Mouse (Mus musculus) thymus, postnatal 36 days (tissue): ENCODE measurements around the gene Naa25.
A peak's percentile ranks its signal among the peaks of the same experiment; 100 is the strongest.

Experiments
- DNase-seq, 2 experiments: peaks; one replicate each; pipeline ENCODE4 v3.0.0; 2022; ENCODE audit warnings: mixed read lengths in 2 of 2

The Naa25 gene

DNA sequence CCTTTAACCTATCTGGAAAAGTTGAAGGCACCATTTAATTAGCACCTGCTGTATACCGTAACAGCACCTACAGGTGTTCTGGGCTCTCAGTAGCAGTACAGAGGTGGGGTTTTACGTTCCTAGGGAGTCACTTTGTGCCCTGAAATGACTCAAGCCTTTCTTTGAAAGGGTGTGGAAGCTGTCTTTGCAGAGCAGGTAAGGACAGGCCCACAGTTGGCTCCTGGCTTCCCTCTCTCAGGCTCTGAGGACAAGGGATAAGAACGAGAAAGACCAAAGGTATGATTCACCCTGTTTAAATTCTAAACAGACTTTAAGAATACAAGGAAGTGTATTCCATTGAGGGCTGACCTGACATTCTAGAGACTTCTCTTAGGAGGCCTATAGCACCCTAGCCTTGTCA, 4.3 kb upstream of the Naa25 start:
- DNase-seq: no peak

DNA sequence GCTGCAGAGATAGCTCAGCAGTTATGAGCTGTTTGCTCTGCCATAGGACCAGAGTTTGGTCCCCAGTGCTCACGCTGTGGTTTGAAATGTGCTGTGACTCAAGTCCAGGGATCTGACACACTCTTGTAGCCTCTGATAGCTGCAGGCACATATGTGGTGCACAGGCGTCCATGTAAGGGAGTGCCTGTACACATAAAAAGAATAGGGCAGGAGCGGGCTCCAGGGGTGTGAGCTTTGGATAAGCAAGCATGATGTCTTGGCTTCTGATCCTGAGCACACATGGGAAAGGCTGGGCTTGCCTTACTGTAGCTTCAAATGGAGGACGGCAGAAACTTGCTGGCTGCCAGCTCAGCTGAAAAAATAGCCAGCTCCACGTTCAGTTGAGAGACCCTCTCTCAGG, 2.1 kb upstream of the Naa25 start:
- DNase-seq: no peak

DNA sequence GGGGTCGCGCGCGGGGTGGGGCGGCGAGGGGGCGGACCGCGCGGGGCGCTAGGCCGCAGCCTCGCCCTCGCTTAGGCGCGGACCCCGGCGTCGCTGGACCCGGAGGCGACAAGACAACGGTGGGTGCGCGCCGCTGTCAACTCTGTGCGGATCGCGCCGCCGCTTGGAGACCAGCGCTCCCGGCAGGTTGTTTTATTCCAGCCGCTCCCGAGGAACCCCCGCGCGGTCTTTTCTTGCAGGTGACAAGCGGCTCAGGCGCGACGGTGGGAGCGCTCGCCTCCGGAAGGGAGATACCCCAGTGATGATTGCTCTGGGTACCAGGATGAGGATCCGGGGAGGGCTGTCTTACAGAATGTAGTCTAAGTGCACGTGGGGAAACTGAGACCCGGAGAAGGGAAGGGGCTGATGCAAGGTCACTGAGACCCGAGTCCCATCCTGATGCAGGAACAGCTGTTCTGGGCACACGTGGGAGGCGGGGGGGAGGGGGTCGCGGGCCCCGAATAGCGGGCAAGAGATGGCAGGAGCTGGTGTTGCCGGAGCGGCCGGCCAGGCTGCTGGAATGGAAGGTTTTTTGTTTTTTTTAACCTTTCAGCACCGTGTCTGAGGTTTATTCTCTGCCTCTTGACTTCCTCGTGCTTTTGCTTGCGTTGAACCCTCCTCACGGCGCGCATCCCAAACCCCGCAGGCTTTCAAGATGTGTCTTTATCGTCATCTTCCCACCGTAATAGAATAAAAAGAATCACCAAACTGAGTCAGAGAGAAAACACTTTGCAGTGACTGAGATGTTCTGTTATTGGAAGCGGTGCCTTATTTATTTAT, 619 bp downstream of the Naa25 start:
- no peak for DNase-seq

DNA sequence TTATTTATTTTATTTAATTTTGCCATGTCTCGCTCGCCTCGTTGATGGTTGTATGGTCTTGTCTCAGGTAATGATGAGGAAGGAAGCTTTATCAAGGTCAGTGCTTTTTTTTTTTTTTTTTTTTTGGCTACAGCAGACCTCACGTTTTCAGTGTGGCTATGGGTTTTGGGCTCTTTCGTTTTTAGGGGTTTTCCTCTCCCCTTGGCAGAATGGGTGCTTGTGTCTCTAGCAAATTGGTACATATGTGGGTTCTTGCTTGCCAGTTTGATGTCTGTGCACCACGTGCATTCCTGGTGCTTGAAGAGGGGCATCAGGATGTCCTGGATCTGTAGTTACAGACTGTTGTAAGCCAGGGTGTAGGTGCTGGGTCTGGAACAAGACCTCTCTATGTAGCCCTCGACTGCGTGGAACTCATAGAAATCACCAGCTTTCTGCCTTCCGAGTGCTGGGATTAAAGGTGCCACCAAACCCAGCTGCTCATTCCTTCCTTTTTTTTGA, 1.3 kb downstream of the Naa25 start:
- no peak for DNase-seq

DNA sequence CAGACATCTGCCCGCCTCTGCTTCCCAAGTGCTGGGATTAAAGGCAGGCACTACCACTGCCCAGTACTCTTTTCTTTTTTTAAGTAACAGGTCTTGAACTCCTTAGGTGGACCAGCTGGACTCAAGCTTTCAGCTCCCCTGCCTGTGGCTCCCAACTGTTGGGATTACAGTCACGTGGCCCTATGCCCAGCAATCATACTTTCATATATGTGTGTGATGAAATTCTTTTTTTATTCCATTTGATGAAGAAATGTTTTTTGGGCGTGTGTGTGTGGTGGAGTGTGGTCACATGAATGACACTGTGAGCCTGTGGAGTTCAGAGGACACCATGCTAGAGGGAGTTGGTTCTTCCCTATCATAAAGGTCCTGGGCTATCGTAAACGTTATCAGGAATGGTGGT, 1.8 kb downstream of the Naa25 start:
- DNase-seq: no peak

DNA sequence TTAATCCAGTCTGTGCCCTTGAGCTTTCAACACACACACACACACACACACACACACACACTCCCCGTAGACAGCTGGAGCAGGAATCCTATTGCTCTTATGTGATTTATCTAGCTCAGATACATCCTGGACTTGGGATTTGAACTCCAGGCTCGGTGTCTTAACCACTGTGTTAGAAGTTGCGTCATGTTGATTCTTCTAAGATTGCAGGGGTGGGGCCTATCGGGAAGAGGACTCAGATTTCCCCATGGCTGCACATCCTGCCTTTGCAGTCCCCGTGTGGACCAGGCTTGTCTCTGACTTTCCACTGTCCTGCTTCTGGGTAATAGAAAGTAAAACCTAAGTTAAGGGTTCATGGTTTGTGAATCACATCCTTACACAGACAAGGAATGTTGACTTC, 2.3 kb downstream of the Naa25 start:
- no peak for DNase-seq

DNA sequence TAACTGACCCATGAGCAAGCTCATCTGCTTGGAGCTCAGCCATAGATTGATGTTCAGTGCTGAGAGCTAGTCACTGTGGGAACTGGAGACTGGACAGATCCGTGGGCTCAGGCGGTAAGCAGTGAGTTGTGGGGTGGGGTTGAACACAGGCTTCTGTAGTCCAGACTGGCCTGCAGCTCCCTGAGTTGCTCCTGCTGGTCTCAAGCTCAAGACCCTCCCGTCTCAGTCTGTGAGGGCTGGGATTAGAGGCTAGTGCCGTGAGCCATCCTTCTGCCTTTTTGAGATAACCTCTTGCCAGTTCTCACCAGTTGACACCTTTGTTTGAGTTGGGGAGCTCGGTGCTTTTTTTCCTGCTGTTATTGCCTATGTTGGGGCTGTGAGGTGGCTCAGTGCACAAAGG, 3.1 kb downstream of the Naa25 start:
- no peak for DNase-seq

DNA sequence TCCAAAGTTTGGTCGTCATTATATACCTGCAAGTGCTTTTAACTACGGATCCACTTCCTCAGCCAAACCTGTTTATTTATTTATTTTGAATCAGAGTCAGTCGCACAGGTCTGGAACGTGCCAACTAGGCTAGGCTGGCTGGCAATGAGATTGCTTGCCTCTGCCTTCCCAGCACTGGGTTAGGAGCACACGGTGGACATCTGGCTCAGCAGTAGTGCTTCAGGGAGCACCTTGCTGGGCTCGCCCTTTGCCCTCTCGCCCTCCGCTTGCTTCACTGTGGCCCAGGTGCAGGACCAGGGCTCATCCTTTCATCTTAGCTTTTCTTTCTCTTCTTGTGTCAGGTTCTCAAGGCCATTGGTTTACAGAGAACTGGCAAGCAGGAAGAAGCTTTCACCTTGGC, 10.1 kb downstream of the Naa25 start:
- no peak for DNase-seq

DNA sequence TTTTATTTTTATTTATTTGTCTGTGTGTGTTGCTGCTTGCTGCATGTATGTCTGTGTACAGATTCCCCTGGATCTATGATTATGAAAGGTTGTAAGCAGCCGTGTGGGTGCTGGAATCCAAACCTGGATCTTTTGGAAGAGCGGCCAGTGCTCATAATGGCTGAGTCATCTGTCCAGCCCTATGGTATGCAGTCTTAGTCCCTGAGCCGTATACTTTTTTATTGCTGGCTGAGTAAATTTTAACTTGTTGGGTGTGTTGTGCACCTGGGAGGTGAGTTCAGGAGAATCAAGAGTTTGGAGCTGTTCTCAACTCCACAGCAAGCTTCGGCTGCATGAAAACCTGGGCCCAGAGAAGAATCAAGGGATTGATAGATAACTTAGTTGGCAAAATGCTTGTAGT, 13.2 kb downstream of the Naa25 start:
- no peak for DNase-seq

DNA sequence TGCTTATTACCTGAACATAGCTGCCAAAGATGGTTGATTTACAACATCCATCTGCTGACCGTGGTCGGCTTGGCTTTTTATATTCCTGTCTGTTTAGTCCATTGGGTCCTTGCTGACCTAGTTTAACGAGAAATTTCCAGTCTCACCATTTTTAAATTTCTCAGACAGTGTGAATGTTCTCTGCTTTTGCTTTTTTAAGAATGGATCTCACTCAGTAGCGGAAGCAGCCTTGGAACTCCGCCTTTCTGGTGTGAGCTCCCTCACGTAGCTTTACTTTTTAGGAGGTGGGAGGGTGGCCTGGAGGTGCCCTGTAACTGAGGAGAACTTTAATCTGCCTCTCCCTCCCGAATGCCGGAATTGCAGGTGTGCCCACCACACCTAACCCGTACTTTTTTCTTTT, 23.0 kb downstream of the Naa25 start:
- DNase-seq: no peak

DNA sequence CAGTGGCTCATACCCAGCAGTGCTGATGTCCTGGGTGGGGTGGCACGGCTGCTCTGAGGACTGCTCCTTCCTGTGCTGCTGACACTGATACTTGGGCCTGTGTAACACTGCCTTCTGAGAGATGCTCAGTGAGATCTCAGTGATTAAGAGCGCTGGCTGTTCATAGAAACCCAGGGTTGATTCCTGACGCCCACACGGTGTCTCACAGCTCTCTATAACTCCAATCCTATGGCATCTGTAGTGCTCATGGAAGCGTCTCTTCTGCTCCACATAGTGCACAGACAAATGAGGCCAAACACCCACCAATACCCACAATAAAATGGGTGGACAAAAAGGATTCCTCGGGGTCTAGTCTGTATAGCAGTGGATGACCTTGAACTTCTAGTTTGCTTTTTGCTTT, 25.1 kb downstream of the Naa25 start:
- DNase-seq: no peak

DNA sequence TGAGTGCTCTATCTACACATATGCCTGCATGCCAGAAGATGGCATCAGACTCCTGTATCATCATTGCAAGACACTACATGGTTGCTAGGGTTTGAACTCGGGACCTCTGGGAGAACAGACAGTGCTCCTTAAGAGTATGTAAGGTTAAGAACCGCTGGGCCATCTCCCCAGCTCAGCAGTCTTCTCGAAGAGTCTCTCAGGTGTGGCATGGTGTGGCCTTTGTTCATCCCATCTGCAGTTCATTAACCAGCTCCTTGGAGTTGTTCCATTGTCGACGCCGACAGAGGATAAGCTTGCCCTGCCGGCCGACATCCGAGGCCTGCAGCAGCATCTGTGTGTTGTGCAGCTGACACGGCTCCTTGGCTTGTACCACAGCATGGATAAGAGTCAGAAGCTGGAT, 25.6 kb downstream of the Naa25 start:
- no peak for DNase-seq

DNA sequence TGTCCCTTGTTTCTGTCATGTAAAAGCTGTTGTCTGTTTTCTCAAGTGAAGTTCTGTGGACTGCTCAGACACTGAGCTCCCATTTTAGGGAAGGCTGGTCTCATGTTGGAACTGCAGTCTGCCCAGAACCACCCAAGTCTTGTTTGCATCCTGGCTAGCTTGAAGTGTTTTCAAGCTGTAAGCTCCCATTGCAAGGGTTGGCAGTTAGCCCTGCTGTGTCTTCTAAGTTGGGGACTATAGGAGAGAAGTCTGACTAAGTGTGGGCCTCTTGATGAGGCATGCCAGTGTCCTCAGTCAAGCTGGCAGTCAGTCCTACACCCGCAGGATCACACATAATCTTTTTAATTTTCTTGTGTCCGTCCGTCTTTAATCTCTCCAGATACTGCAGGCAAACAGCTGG, 31.2 kb downstream of the Naa25 start:
- no peak for DNase-seq

DNA sequence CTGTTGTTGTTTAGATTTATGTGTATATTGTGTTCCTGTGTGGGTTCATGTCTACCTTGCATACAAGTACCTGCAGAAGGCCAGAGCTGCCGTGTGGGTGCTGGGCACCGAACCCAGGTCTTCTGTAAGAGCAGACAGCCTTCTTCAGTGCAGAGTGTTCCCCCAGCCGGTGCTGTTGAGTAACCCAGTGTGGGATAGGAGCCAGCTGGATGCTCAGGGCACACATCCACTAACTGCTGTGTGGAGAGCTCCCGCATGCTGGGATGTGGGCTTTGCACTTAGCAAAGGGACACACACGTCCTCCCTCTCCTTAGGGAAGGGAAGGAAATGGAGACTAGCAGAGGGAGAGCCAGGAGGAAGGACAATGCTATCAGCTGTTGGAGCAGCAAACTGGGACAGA, 40.4 kb downstream of the Naa25 start:
- DNase-seq: no peak

DNA sequence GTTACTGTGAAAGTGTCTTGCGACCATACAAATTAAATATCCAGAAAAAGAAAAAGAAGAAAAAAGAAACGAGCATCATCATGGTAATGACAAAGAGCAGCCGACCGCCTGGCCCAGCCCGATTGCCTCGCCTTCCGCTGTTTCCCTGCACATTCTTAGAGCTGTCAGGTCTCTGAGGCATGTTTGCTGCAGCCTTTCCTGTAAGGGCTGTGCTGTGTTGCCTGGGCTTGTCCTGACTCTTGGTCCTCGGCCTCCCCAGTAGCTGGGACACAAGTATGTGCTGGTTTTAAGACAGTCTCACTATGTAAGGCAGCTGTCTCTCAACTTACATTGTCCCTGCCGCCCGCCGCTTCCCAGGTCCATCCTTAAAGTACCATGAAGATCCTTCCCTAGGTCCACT, 41.0 kb downstream of the Naa25 start:
- DNase-seq: no peak

DNA sequence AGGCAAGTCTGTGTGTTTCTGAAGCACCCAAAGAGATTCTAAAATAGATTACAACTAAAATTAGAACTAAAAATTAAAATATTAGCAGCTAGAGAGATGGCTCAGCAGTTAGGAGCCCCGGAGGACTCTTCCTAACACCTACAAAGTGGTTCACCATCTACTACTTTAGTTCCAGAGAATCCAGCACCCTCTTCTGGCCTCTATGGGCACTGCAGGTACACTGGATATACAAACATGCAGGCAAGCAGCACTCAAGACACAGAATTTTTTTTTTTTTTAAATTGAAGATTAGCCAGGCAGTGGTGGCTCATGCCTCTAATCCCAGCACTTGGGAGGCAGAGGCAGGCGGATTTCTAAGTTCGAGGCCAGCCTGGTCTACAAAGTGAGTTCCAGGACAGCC, 45.8 kb downstream of the Naa25 start:
- DNase-seq: peak; percentile 39 to 50

DNA sequence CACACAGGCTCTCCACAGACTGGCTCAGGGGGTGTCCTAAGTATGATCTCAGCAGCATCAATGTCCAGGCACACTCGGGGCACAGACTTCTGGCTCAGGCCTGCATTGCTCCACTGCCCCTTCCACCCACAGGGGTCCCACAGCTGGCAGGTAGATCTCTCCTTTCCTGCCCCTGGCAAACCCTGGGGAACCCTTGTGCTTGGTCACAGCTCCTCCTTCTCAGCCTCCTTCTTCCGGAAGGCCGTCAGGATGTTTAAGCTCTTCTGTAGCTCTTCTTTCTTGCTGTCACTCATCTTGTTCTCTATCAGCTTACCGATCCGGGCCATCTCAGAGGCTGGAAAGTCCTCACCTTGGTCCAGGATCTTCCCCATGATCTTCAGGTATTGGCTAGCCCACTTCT, 47.1 kb downstream of the Naa25 start:
- no peak for DNase-seq

DNA sequence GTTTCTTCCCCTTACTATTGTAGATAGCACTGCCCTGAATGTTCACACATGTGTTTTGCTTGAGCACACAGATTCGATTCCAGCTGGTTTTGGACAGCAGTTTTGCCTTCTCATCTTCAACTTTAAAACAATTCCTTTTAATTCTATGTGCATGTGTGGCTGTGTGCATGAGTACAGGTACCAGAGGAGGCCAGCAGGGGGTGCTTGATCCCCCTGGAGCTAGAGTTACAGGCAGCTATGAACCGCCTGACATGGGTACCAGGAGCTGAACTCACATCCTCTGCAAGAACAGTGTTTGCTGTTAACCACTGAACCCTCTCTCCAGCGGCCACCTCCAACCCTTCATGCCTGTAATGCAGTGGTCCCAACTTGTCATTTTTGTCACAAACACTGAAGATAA, 50.7 kb downstream of the Naa25 start:
- no peak for DNase-seq

DNA sequence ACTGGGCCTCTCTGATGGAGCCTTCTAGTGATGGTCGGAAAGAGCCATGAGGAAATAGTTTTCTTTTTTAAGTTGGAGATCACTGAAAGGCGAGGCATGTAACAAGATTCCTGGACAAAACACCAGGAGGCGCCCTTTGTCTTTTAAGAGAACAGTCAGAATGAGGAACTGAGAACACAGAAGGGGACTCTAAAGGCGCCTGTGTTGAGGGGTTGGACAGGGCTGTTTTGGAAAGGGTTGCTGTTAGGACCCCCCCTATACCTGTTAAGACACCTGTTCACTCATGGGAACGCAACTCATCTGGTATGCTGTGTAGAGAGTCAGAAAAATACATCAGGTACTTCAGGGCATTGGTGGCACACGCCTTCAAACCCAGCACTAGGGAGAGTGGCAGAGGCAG, 52.2 kb downstream of the Naa25 start:
- DNase-seq: peak; percentile 51 to 57

DNA sequence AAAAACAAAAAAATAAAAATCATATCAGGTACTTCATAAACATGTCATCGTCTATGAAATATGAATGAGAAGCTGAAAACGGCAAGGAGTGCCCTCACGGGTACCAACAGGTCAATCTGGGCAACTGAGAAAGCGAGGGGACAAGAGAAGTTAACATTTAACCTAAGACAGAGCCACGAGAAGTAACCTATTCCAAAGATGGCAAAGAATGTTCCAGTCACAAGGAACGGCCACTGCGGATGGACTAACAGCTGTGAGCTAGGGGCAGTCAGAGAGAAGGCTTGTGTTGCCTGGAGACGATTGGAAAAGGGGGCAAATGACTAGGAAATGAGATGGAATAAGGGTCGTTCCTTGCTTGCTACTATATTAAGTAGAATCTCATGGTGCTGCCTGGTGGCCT, 52.7 kb downstream of the Naa25 start:
- no peak for DNase-seq

DNA sequence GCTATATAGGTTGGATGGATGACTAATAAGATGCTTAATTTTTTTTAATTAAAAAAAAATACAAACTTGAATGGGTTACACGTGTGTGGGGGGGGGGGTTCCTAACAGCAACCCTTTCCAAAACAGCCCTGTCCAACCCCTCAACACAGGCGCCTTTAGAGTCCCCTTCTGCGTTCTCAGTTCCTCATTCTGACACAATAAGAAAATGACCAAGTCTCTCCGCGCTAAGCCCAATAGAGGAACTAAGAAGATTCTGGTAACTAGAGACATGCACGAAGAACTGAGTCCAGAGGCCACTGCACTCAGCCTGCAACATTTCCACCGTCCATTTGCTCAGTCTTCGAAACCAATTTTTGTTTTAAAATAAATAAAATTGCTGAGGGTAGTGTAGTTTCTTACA, 53.5 kb downstream of the Naa25 start:
- no peak for DNase-seq

DNA sequence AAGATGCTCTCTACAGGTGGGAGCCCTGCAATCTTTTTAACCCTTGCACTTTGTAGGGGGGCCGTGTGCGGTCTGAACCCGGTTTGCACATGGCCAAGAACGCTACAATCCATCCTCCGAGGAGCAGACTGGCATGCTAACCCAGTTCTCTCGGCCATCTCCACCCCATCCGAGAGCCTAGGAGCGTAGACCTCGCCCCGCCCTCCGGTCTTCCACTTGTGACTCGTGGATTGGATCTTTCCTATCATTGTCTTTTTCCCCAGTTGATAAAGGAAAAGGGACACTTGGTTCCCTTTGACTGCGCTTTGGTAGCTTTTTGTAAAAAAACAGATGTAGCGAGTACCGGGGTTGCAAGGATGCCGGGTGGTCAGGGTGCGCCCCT, 53.9 kb downstream of the Naa25 start, which contains the start of gene Tmem116:
TSS of gene Tmem116 (plus strand) at position 250 of the 382 bp plus-strand sequence.
- DNase-seq: no peak

DNA sequence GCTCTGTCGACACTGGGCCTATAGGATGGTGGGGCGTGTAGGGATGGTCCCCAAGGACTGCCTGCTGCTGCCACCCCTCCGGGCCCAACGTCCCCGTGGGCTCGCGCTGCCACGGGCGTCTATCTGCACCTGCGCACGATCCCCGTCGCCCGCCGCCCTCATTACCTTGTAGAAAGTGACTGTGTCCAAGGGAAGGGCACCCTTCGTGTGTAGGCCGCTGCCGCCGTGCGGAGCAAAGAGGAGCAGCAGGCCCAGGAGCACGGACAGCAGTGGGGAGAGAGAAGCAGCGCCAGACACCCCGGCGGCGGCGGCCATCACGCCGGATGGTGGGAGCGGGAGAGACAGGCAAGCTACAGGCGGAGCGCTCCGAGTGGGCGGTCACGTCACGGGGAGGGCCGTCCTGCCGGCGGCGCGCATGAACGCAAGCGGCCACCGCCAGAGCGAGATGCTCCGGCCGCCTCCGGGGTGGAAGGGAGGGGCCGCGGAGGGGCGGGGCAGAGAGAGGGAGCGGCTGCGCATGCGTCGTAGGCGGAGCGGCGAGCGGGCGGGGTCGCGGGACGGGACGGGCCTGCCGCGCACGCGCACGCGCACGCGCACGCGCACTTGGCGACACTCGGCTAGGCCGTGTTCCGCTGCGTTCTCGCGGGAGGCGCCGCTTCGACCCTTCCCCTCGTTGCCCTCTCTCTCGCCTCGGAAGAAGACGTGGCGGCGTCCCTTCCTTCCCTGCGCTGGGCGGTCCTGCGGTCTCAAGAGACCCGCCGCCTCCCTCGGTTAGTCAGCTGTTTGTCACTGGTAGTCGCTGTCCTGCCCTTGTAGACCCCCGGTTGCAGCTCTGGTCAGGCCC, 54.5 kb downstream of the Naa25 start, which contains the start of gene Erp29:
TSS of gene Erp29 (minus strand) at position 481 of the 844 bp plus-strand sequence.
- peak; percentile 99 for DNase-seq

DNA sequence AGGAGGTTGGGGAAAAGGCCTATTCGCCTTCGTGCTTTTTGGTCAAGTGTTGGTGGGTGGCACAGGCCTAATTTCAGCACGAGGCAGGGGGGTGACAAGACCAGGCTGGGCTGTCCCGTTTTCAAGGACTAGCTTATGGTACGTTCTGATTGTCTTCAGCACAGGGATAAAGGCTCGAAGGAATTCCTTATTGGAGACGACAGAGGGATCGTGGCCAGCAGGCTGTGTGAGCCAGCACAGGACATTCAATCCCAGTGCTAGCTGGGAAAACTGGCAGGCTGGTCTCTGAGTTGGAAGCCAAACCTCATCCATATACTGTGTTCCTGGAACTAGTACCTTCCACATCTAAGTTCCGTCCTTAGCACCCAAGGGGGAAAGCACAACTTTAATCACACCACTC, 55.2 kb downstream of the Naa25 start:
- DNase-seq: no peak
